Mouse (Mus musculus) heart, postnatal 0 days (tissue): ENCODE measurements around the gene Brwd1.

Source experiments
- CTCF ChIP-seq: IDR thresholded peaks from 2 replicates; pipeline ENCODE4 v1.5.1; 2016; ENCODE audit warnings: antibody characterized with exemption, control low read depth, low read depth
- EP300 ChIP-seq: IDR thresholded peaks from 2 replicates; pipeline ENCODE4 v1.6.1; 2016; ENCODE audit warnings: antibody characterized with exemption, low read depth

DNA sequence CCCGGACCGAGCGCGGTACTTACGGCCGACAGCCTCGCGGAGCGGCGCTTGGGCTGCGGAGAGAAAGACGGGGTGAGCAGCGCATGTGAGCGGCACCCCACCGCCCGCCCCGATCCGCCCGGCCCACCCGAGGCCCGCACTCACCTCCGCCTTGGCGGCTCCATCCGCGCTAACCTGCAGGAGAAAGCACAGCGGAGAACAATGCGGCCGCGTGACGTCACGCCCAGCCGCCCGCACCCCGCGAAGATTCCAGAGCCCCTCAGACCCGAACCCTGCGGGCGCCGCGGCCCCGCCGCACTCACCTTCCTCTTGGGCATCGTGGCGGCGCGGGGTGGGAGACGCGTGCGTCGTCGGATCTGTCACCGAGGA, 44.9 kb upstream of the Brwd1 start:
- TF ChIP-seq CTCF: no peak
- TF ChIP-seq EP300: no peak; the same call in 1 of the 2 replicates
